Mouse (Mus musculus) C2C12 (cell line): ENCODE measurements at regions not wholly inside any gene's neighbourhood (a gene's known extent, or its start where the extent isn't known, plus 50 kb on each side); places are given as distances from the start of the nearest gene placed in this dataset.

Source experiments
- H3K27me3 ChIP-seq: one replicate; pipeline ENCODE4 v1.6.1; 2011; ENCODE audit not compliant: control insufficient read depth, insufficient read depth, insufficient read length
- H3K36me3 ChIP-seq: one replicate; pipeline ENCODE4 v1.6.1; 2011; ENCODE audit not compliant: control insufficient read depth, insufficient read depth
- H3K4me3 ChIP-seq: one replicate; pipeline ENCODE4 v1.5.1; 2011; ENCODE audit warnings: mild to moderate bottlenecking, control low read depth; ENCODE audit not compliant: poor library complexity, insufficient read depth, severe bottlenecking
- H3K79me2 ChIP-seq: one replicate; pipeline ENCODE4 v1.6.1; 2011; ENCODE audit not compliant: control insufficient read depth, insufficient read depth
- H3K79me3 ChIP-seq: one replicate; pipeline ENCODE4 v1.6.1; 2011; ENCODE audit warnings: low read depth, control low read depth
- H3ac ChIP-seq: one replicate; pipeline ENCODE3; 2011; ENCODE audit warnings: low read depth; ENCODE audit not compliant: control insufficient read depth, insufficient read length
- CEBPB ChIP-seq: IDR thresholded peaks from one replicate; pipeline ENCODE4 v1.6.1; 2011; ENCODE audit warnings: low read depth, mild to moderate bottlenecking, control low read depth, moderate library complexity
- CTCF ChIP-seq: IDR thresholded peaks from one replicate; pipeline ENCODE4 v1.5.1; 2011; ENCODE audit not compliant: control insufficient read depth, insufficient read depth, insufficient read length
- FOSL1 ChIP-seq: IDR thresholded peaks from one replicate; pipeline ENCODE4 v1.8.0; 2011; ENCODE audit warnings: mild to moderate bottlenecking, low read length; ENCODE audit not compliant: poor library complexity, insufficient read depth, severe bottlenecking
- MAX ChIP-seq: IDR thresholded peaks from one replicate; pipeline ENCODE4 v1.6.1; 2011; ENCODE audit warnings: mild to moderate bottlenecking, control low read depth
- MYOD1 ChIP-seq: IDR thresholded peaks from one replicate; pipeline ENCODE4 v1.6.1; 2011; ENCODE audit warnings: low read depth; ENCODE audit not compliant: control insufficient read depth, insufficient read length
- MYOG ChIP-seq: IDR thresholded peaks from one replicate; pipeline ENCODE4 v1.6.1; 2011; ENCODE audit not compliant: control insufficient read depth, insufficient read length; ENCODE audit errors: extremely low read depth
- USF1 ChIP-seq: IDR thresholded peaks from one replicate; pipeline ENCODE4 v1.6.1; 2011; ENCODE audit warnings: low read depth, mild to moderate bottlenecking, control low read depth, moderate library complexity

- Histone ChIP-seq H3K4me3 (no peak overlapping the region), H3K79me2 (no peaks in the 10 kb centered on the region), H3K36me3 (no peaks in the 10 kb centered on the region), H3ac (no peak overlapping the region), H3K79me3 (no peaks in the 10 kb centered on the region), H3K27me3 (no peaks in the 10 kb centered on the region)
- TF ChIP-seq MYOD1 (no peak), USF1 (no peak), FOSL1 (no peak), MAX (no peak), CEBPB (no peak), MYOG (no peak), CTCF (no peak)
Measured at GRCm38 (mm10) chr2:50702584-50703450, 406.2 kb upstream of the Mmadhc start.

GRCm38 (mm10) chr2:50698841-50699240, 402.2 kb upstream of the Mmadhc start:
- no peak overlapping the region for H3ac ChIP-seq
- H3K79me3 ChIP-seq: no peaks in the 10 kb centered on the region
- H3K79me2 ChIP-seq: no peaks in the 10 kb centered on the region
- no peak for TF ChIP-seq USF1
- no peak for TF ChIP-seq MAX
- TF ChIP-seq FOSL1: no peak
- no peak for TF ChIP-seq MYOD1
- TF ChIP-seq CTCF: no peak
- TF ChIP-seq MYOG: no peak
- TF ChIP-seq CEBPB: no peak
- H3K27me3 ChIP-seq: no peaks in the 10 kb centered on the region
- no peaks in the 10 kb centered on the region for H3K36me3 ChIP-seq
- no peak overlapping the region for H3K4me3 ChIP-seq

- Histone ChIP-seq H3K27me3 (no peaks in the 10 kb centered on the region), H3K4me3 (no peak overlapping the region)
- TF ChIP-seq CEBPB (no peak), MAX (no peak), FOSL1 (no peak), MYOG (no peak), CTCF (no peak), USF1 (no peak), MYOD1 (no peak)
Measured at GRCm38 (mm10) chr2:50696575-50696974, 400.0 kb upstream of the Mmadhc start.

GRCm38 (mm10) chr2:50694849-50695248, 398.2 kb upstream of the Mmadhc start:
- Histone ChIP-seq H3K79me2 (no peaks in the 10 kb centered on the region), H3K4me3 (no peak overlapping the region), H3ac (no peak overlapping the region), H3K36me3 (no peaks in the 10 kb centered on the region), H3K27me3 (no peaks in the 10 kb centered on the region), H3K79me3 (no peaks in the 10 kb centered on the region)
- no peak for TF ChIP-seq CTCF
- no peak for TF ChIP-seq FOSL1
- TF ChIP-seq MAX: no peak
- TF ChIP-seq USF1: no peak
- TF ChIP-seq MYOD1: no peak
- no peak for TF ChIP-seq MYOG
- no peak for TF ChIP-seq CEBPB

More at GRCm38 (mm10) chr2:50696575-50696974, 400.0 kb upstream of the Mmadhc start:
- Histone ChIP-seq H3ac (no peak overlapping the region), H3K79me2 (no peaks in the 10 kb centered on the region), H3K79me3 (no peaks in the 10 kb centered on the region), H3K36me3 (no peaks in the 10 kb centered on the region)

- Histone ChIP-seq H3ac (no peak overlapping the region), H3K79me3 (no peaks in the 10 kb centered on the region), H3K27me3 (no peaks in the 10 kb centered on the region), H3K36me3 (no peaks in the 10 kb centered on the region), H3K79me2 (no peaks in the 10 kb centered on the region), H3K4me3 (no peak overlapping the region)
- TF ChIP-seq CTCF: no peak
- TF ChIP-seq FOSL1: no peak
- TF ChIP-seq CEBPB: no peak
- no peak for TF ChIP-seq USF1
- TF ChIP-seq MYOD1: no peak
- TF ChIP-seq MAX: no peak
- no peak for TF ChIP-seq MYOG
Measured at GRCm38 (mm10) chr2:50693784-50694350, 397.3 kb upstream of the Mmadhc start.
